Mouse (Mus musculus) MEL (cell line): ENCODE data around the gene Pgpep1l.

Experiments used
- POLR2A ChIP-seq, 2 experiments: IDR thresholded peaks; 2 replicates each; pipeline ENCODE4 v1.6.1; 2011 to 2012; ENCODE audit warnings: low read length in 2 of 2, mild to moderate bottlenecking in 2 of 2, control low read depth in 1 of 2, improper control_type of control experiment in 1 of 2, low read depth in 1 of 2, moderate library complexity in 1 of 2; ENCODE audit not compliant: control insufficient read depth in 1 of 2, insufficient read depth in 1 of 2, poor library complexity in 1 of 2
- SMC3 ChIP-seq: IDR thresholded peaks from 2 replicates; pipeline ENCODE4 v1.6.1; 2011; ENCODE audit warnings: low read depth, low read length, improper control_type of control experiment
- USF1 ChIP-seq: IDR thresholded peaks from 2 replicates; pipeline ENCODE4 v1.6.1; 2014; ENCODE audit warnings: low read depth, mild to moderate bottlenecking, inconsistent platforms, low read length, improper control_type of control experiment, moderate library complexity

DNA sequence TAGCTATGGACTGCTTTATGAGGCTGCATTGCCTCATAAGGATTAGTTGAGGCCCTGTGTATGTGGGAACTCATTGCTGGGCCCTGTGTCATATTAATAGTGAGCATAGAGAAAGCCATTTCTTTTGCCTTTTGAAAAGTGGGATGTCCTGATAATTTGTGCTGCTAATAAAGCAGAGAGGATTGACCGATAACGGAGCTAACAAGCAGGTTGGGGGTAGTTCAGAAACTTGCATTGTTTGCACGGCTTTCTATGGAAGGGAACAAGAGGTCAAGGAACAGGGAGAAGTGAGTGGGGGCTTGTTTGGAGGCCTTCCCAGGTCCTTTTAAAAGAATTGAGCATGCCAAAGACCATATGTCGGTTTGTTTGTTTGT is 13.9 kb upstream of the Pgpep1l start:
- TF ChIP-seq SMC3 (no peak), POLR2A (IDR thresholded peaks at IDR 0.05; ENCODE audit: control insufficient read depth in 1 of 2, insufficient read depth in 1 of 2, low read depth in 1 of 2, low read length in 2 of 2, poor library complexity in 1 of 2) (no peak), USF1 (no peak)
